Mouse (Mus musculus) heart, embryonic 10.5 days (tissue): ENCODE measurements at regions not wholly inside any gene's neighbourhood (a gene's known extent, or its start where the extent isn't known, plus 50 kb on each side); places are given as distances from the start of the nearest gene placed in this dataset.
A peak's percentile ranks its signal among the peaks of the same experiment; 100 is the strongest.
"Not testable (repeated sequence)": the region's sequence is repeated elsewhere in the genome, so short reads cannot be mapped to it uniquely, and the experiment has no call there.

Experiments used
- DNase-seq: peaks from one replicate; pipeline ENCODE4 v3.0.0-alpha.2; 2017; ENCODE audit warnings: low spot score
- H3K27ac ChIP-seq: fragments of 300-500 bp; sonication (generic); 2 replicates; pipeline ENCODE4 v1.5.1; 2016; ENCODE audit warnings: mild to moderate bottlenecking
- H3K27me3 ChIP-seq: fragments of 300-500 bp; sonication (generic); 2 replicates; pipeline ENCODE4 v1.6.1; 2016; ENCODE audit warnings: mild to moderate bottlenecking; ENCODE audit not compliant: poor library complexity, insufficient read depth, severe bottlenecking
- H3K36me3 ChIP-seq: fragments of 300-500 bp; sonication (generic); 2 replicates; pipeline ENCODE4 v1.6.1; 2016; ENCODE audit warnings: mild to moderate bottlenecking, moderate library complexity
- H3K4me1 ChIP-seq: fragments of 300-500 bp; sonication (generic); 2 replicates; pipeline ENCODE4 v1.6.1; 2016; ENCODE audit warnings: mild to moderate bottlenecking
- H3K4me3 ChIP-seq: fragments of 300-500 bp; sonication (generic); 2 replicates; pipeline ENCODE4 v1.5.1; 2016; ENCODE audit warnings: mild to moderate bottlenecking, moderate library complexity
- H3K9me3 ChIP-seq: fragments of 300-500 bp; sonication (generic); 2 replicates; pipeline ENCODE4 v1.6.1; 2016; ENCODE audit warnings: mild to moderate bottlenecking, moderate library complexity
- WGBS: fragments of 180-500 bp; shearing (Covaris S2); methylation state at CpG from one replicate; pipeline ENCODE4 v1.1.7; 2016; 5-methylcytosine and 5-hydroxymethylcytosine counted together

GRCm38 (mm10) chr2:107468671-107469070 is 178.2 kb downstream of the Kcna4 start:
- no peaks in the 10 kb centered on the region for H3K36me3 ChIP-seq
- no peaks in the 10 kb centered on the region for H3K9me3 ChIP-seq
- no peaks in the 10 kb centered on the region for H3K4me1 ChIP-seq
- 84% methylated on average over 1 of the region's 1 CpGs for WGBS
- no peak for DNase-seq
- H3K27me3 ChIP-seq, result no peaks in the 10 kb centered on the region
- H3K4me3 ChIP-seq, result no peak overlapping the region
- H3K27ac ChIP-seq, result no peak overlapping the region

GRCm38 (mm10) chr2:107503646-107504379 is 213.4 kb downstream of the Kcna4 start:
- Histone ChIP-seq H3K4me3 (no peak overlapping the region), H3K27ac (no peak overlapping the region), H3K9me3 (no peaks in the 10 kb centered on the region), H3K4me1 (no peaks in the 10 kb centered on the region), H3K36me3 (no peaks in the 10 kb centered on the region), H3K27me3 (no peaks in the 10 kb centered on the region)
- 81% methylated on average over 7 of the region's 7 CpGs for WGBS
- no peak for DNase-seq

- no peak overlapping the region for H3K4me3 ChIP-seq
- H3K27ac ChIP-seq, result no peak overlapping the region
- H3K36me3 ChIP-seq, result no peaks in the 10 kb centered on the region
- no peak for DNase-seq
- no peaks in the 10 kb centered on the region for H3K4me1 ChIP-seq
- no peaks in the 10 kb centered on the region for H3K9me3 ChIP-seq
- H3K27me3 ChIP-seq, result no peaks in the 10 kb centered on the region
These were observed 217.2 kb downstream of the Kcna4 start for GRCm38 (mm10) chr2:107507426-107508167.

- not testable (repeated sequence) for H3K4me1 ChIP-seq, H3K27me3 ChIP-seq, H3K27ac ChIP-seq, H3K4me3 ChIP-seq, H3K9me3 ChIP-seq, H3K36me3 ChIP-seq, DNase-seq
- 86% methylated on average over 1 of the region's 1 CpGs for WGBS
These were observed 225.0 kb downstream of the Kcna4 start for GRCm38 (mm10) chr2:107515486-107515885.

- no peak overlapping the region for H3K27ac ChIP-seq
- H3K4me1 ChIP-seq, result no peaks in the 10 kb centered on the region
- no peaks in the 10 kb centered on the region for H3K27me3 ChIP-seq
- WGBS, result 59% methylated on average over 1 of the region's 1 CpGs
- H3K36me3 ChIP-seq, result no peaks in the 10 kb centered on the region
- no peak for DNase-seq
- H3K4me3 ChIP-seq, result no peak overlapping the region
- no peaks in the 10 kb centered on the region for H3K9me3 ChIP-seq
These were observed 227.7 kb downstream of the Kcna4 start for GRCm38 (mm10) chr2:107518107-107518506.

GRCm38 (mm10) chr2:107518759-107519158 is 228.3 kb downstream of the Kcna4 start:
- no peak for DNase-seq
- H3K9me3 ChIP-seq, result no peaks in the 10 kb centered on the region
- no peak overlapping the region for H3K27ac ChIP-seq
- WGBS, result 84% methylated on average over 2 of the region's 2 CpGs
- no peaks in the 10 kb centered on the region for H3K27me3 ChIP-seq
- H3K36me3 ChIP-seq, result no peaks in the 10 kb centered on the region
- no peaks in the 10 kb centered on the region for H3K4me1 ChIP-seq
- H3K4me3 ChIP-seq, result no peak overlapping the region

- no peak overlapping the region for H3K4me3 ChIP-seq
- H3K36me3 ChIP-seq, result no peaks in the 10 kb centered on the region
- no peak overlapping the region for H3K27ac ChIP-seq
- 45% methylated on average over 3 of the region's 3 CpGs for WGBS
- H3K4me1 ChIP-seq, result no peaks in the 10 kb centered on the region
- H3K27me3 ChIP-seq, result no peaks in the 10 kb centered on the region
- DNase-seq, result peak; percentile 78
- H3K9me3 ChIP-seq, result no peaks in the 10 kb centered on the region
These were observed 228.9 kb downstream of the Kcna4 start for GRCm38 (mm10) chr2:107519326-107519725.

- Histone ChIP-seq H3K27me3 (no peaks in the 10 kb centered on the region), H3K36me3 (no peaks in the 10 kb centered on the region), H3K9me3 (no peaks in the 10 kb centered on the region), H3K27ac (no peak overlapping the region), H3K4me1 (no peaks in the 10 kb centered on the region), H3K4me3 (no peak overlapping the region)
- no peak for DNase-seq
- 76% methylated on average over 4 of the region's 4 CpGs for WGBS
These were observed 229.3 kb downstream of the Kcna4 start for GRCm38 (mm10) chr2:107519761-107520160.

GRCm38 (mm10) chr2:107543161-107543560 is 252.7 kb downstream of the Kcna4 start:
- no peak overlapping the region for H3K4me3 ChIP-seq
- no peaks in the 10 kb centered on the region for H3K9me3 ChIP-seq
- 83% methylated on average over 4 of the region's 4 CpGs for WGBS
- no peaks in the 10 kb centered on the region for H3K4me1 ChIP-seq
- H3K36me3 ChIP-seq, result no peaks in the 10 kb centered on the region
- no peak overlapping the region for H3K27ac ChIP-seq
- no peak for DNase-seq
- H3K27me3 ChIP-seq, result no peaks in the 10 kb centered on the region

GRCm38 (mm10) chr2:107552569-107552968 is 262.1 kb downstream of the Kcna4 start:
- Histone ChIP-seq H3K4me1 (no peaks in the 10 kb centered on the region), H3K9me3 (no peaks in the 10 kb centered on the region), H3K27me3 (no peaks in the 10 kb centered on the region), H3K27ac (no peak overlapping the region), H3K36me3 (no peaks in the 10 kb centered on the region), H3K4me3 (no peak overlapping the region)
- WGBS, result 78% methylated on average over 1 of the region's 1 CpGs
- DNase-seq, result no peak

- 80% methylated on average over 3 of the region's 3 CpGs for WGBS
- Histone ChIP-seq H3K4me3 (no peak overlapping the region), H3K4me1 (no peaks in the 10 kb centered on the region), H3K27ac (no peak overlapping the region), H3K27me3 (no peaks in the 10 kb centered on the region), H3K9me3 (no peaks in the 10 kb centered on the region), H3K36me3 (no peaks in the 10 kb centered on the region)
- DNase-seq, result no peak
These were observed 265.8 kb downstream of the Kcna4 start for GRCm38 (mm10) chr2:107556239-107556638.

- DNase-seq, result no peak
- Histone ChIP-seq H3K9me3 (no peaks in the 10 kb centered on the region), H3K4me3 (no peak overlapping the region), H3K36me3 (no peaks in the 10 kb centered on the region), H3K27ac (no peak overlapping the region), H3K4me1 (no peaks in the 10 kb centered on the region), H3K27me3 (no peaks in the 10 kb centered on the region)
- 78% methylated on average over 2 of the region's 2 CpGs for WGBS
These were observed 279.2 kb downstream of the Kcna4 start for GRCm38 (mm10) chr2:107569618-107570017.

GRCm38 (mm10) chr2:107609872-107610559 is 319.6 kb downstream of the Kcna4 start:
- 78% methylated on average over 5 of the region's 5 CpGs for WGBS
- Histone ChIP-seq H3K4me3 (no peak overlapping the region), H3K27ac (no peak overlapping the region), H3K9me3 (no peaks in the 10 kb centered on the region), H3K4me1 (no peaks in the 10 kb centered on the region), H3K36me3 (no peaks in the 10 kb centered on the region), H3K27me3 (no peaks in the 10 kb centered on the region)
- DNase-seq, result no peak
